Mouse (Mus musculus) yolk sac, embryonic 10.5 days (tissue): ENCODE data around the gene Tcf7l2.

ENCODE experiments used
- DNase-seq: peaks from one replicate; pipeline ENCODE4 v3.0.0-alpha.2; 2017; ENCODE audit warnings: low spot score

Tcf7l2 gene

GRCm38 (mm10) chr19:55757403-55757802 lies 15.8 kb downstream of the Tcf7l2 start:
- DNase-seq: no peak

GRCm38 (mm10) chr19:55758158-55758557 lies 16.5 kb downstream of the Tcf7l2 start:
- no peak for DNase-seq

GRCm38 (mm10) chr19:55759006-55759405 lies 17.4 kb downstream of the Tcf7l2 start:
- no peak for DNase-seq

GRCm38 (mm10) chr19:55761086-55761485 lies 19.5 kb downstream of the Tcf7l2 start:
- no peak for DNase-seq

- no peak for DNase-seq
Observed at GRCm38 (mm10) chr19:55762187-55762586, 20.6 kb downstream of the Tcf7l2 start.

GRCm38 (mm10) chr19:55765814-55766213 lies 24.2 kb downstream of the Tcf7l2 start:
- no peak for DNase-seq

GRCm38 (mm10) chr19:55767104-55767503 lies 25.5 kb downstream of the Tcf7l2 start:
- no peak for DNase-seq

GRCm38 (mm10) chr19:55767579-55767978 lies 26.0 kb downstream of the Tcf7l2 start:
- no peak for DNase-seq

GRCm38 (mm10) chr19:55768246-55768645 lies 26.6 kb downstream of the Tcf7l2 start:
- DNase-seq: no peak

GRCm38 (mm10) chr19:55768889-55769288 lies 27.3 kb downstream of the Tcf7l2 start:
- no peak for DNase-seq

- no peak for DNase-seq
Observed at GRCm38 (mm10) chr19:55774334-55774733, 32.7 kb downstream of the Tcf7l2 start.

GRCm38 (mm10) chr19:55774824-55775223 lies 33.2 kb downstream of the Tcf7l2 start:
- no peak for DNase-seq

GRCm38 (mm10) chr19:55779871-55780270 lies 38.3 kb downstream of the Tcf7l2 start:
- no peak for DNase-seq

- no peak for DNase-seq
Observed at GRCm38 (mm10) chr19:55781087-55781486, 39.5 kb downstream of the Tcf7l2 start.

GRCm38 (mm10) chr19:55781681-55782080 lies 40.1 kb downstream of the Tcf7l2 start:
- DNase-seq: no peak

- DNase-seq: no peak
Observed at GRCm38 (mm10) chr19:55784796-55785418, 43.3 kb downstream of the Tcf7l2 start.

GRCm38 (mm10) chr19:55787420-55787819 lies 45.8 kb downstream of the Tcf7l2 start:
- peak; percentile 36 for DNase-seq

- DNase-seq: no peak
Observed at GRCm38 (mm10) chr19:55788285-55788904, 46.8 kb downstream of the Tcf7l2 start.

- no peak for DNase-seq
Observed at GRCm38 (mm10) chr19:55788905-55789295, 47.3 kb downstream of the Tcf7l2 start.

GRCm38 (mm10) chr19:55789838-55790237 lies 48.2 kb downstream of the Tcf7l2 start:
- no peak for DNase-seq

- no peak for DNase-seq
Observed at GRCm38 (mm10) chr19:55791293-55791692, 49.7 kb downstream of the Tcf7l2 start.

- no peak for DNase-seq
Observed at GRCm38 (mm10) chr19:55791886-55792285, 50.3 kb downstream of the Tcf7l2 start.

GRCm38 (mm10) chr19:55792571-55792970 lies 51.0 kb downstream of the Tcf7l2 start:
- no peak for DNase-seq

- no peak for DNase-seq
Observed at GRCm38 (mm10) chr19:55793029-55793428, 51.4 kb downstream of the Tcf7l2 start.
